Mouse (Mus musculus): ENCODE measurements at regions not wholly inside any gene's neighbourhood (a gene's known extent, or its start where the extent isn't known, plus 50 kb on each side); places are given as distances from the start of the nearest gene placed in this dataset.

GRCm38 (mm10) chr6:22640100-22640499 is 235.2 kb upstream of the Ptprz1 start:
- TF ChIP-seq CTCF (IDR thresholded peaks at IDR 0.05; ENCODE audit: control insufficient read depth, insufficient read depth, insufficient read length) (no peak), MYOD1 (IDR thresholded peaks at IDR 0.05; ENCODE audit: control insufficient read depth, insufficient read length, low read depth) (no peak), MAX (IDR thresholded peaks at IDR 0.05) (no peak), FOSL1 (IDR thresholded peaks at IDR 0.05; ENCODE audit: insufficient read depth, low read length, poor library complexity, severe bottlenecking) (no peak), USF1 (IDR thresholded peaks at IDR 0.05; ENCODE audit: low read depth) (no peak), CEBPB (IDR thresholded peaks at IDR 0.05; ENCODE audit: low read depth) (no peak), MYOG (IDR thresholded peaks at IDR 0.05; ENCODE audit: control insufficient read depth, extremely low read depth, insufficient read length) (no peak)

Data from C2C12 (cell line).